Mouse (Mus musculus) limb, embryonic 12.5 days (tissue): ENCODE measurements around the gene Sdf2. TPM values are rescaled to one million over a fixed set of nuclear protein-coding genes. Genes with fewer than 3 reads are reported as not detected.

ENCODE experiments used
- ATAC-seq: fragments of 200-750 bp; cut with Nextera tagmentation; 2 replicates; pipeline ENCODE4 v1.8.0; 2017; ENCODE audit warnings: low read depth, moderate TSS enrichment; ENCODE audit not compliant: insufficient number of reproducible peaks, insufficient read depth, low FRiP score, low TSS enrichment
- H3K27ac ChIP-seq: fragments of 300-500 bp; sonication (generic); 2 replicates; pipeline ENCODE4 v1.5.1; 2016; ENCODE audit warnings: mild to moderate bottlenecking, moderate library complexity
- H3K27me3 ChIP-seq: fragments of 300-500 bp; sonication (generic); 2 replicates; pipeline ENCODE4 v1.6.1; 2016; ENCODE audit warnings: mild to moderate bottlenecking, moderate library complexity
- H3K36me3 ChIP-seq: fragments of 300-500 bp; sonication (generic); 2 replicates; pipeline ENCODE4 v1.6.1; 2016; ENCODE audit warnings: mild to moderate bottlenecking, moderate library complexity
- H3K4me1 ChIP-seq: fragments of 300-500 bp; sonication (generic); replicated peaks from 2 replicates; pipeline ENCODE4 v1.6.1; 2016
- H3K4me2 ChIP-seq: fragments of 300-500 bp; sonication (generic); 2 replicates; pipeline ENCODE4 v1.6.1; 2016; ENCODE audit warnings: mild to moderate bottlenecking, moderate library complexity
- H3K4me3 ChIP-seq: fragments of 300-500 bp; sonication (generic); replicated peaks from 2 replicates; pipeline ENCODE4 v1.5.1; 2016; ENCODE audit warnings: mild to moderate bottlenecking
- H3K9ac ChIP-seq: fragments of 300-500 bp; sonication (generic); replicated peaks from 2 replicates; pipeline ENCODE4 v1.6.1; 2016; ENCODE audit warnings: mild to moderate bottlenecking, moderate library complexity
- H3K9me3 ChIP-seq: fragments of 300-500 bp; sonication (generic); 2 replicates; pipeline ENCODE4 v1.6.1; 2016; ENCODE audit warnings: mild to moderate bottlenecking, moderate library complexity
- WGBS: fragments of 180-500 bp; shearing (Covaris S2); methylation state at CpG from one replicate; pipeline ENCODE4 v1.1.7; 2016; 5-methylcytosine and 5-hydroxymethylcytosine counted together
- polyA plus RNA-seq: library from polyadenylated mRNA; unstranded; fragments of >200 nt; fragmentation: Nextera tagmentation; extraction: Ambion mirVana; gene quantifications from 2 replicates; pipeline ENCODE4 v1.2.1, GENCODE M21; 2016

Gene Sdf2
- polyA plus RNA-seq, 1 experiment from 2014 or later: 49.5 TPM

GRCm38 (mm10) chr11:78231518-78231917 is 14.0 kb upstream of the Sdf2 start:
- no peak overlapping the region for H3K9ac ChIP-seq
- no peak overlapping the region for H3K4me3 ChIP-seq
- H3K27ac ChIP-seq: no peak overlapping the region
- no peak for ATAC-seq
- no peak overlapping the region for H3K4me2 ChIP-seq
- H3K4me1 ChIP-seq: no peaks in the 10 kb centered on the region
- H3K36me3 ChIP-seq: peaks cover 95% of the 10 kb centered on the region
- 91% methylated on average over 6 of the region's 6 CpGs for WGBS
- no peaks in the 10 kb centered on the region for H3K9me3 ChIP-seq
- H3K27me3 ChIP-seq: no peaks in the 10 kb centered on the region

- Histone ChIP-seq H3K9me3 (no peaks in the 10 kb centered on the region), H3K4me2 (no peak overlapping the region), H3K4me3 (no peak overlapping the region), H3K27me3 (no peaks in the 10 kb centered on the region), H3K9ac (no peak overlapping the region), H3K36me3 (peaks cover 40% of the 10 kb centered on the region), H3K4me1 (peaks cover 14% of the 10 kb centered on the region), H3K27ac (no peak overlapping the region)
- WGBS: 89% methylated on average over 9 of the region's 9 CpGs
- ATAC-seq: no peak
These were observed 5.2 kb upstream of the Sdf2 start for GRCm38 (mm10) chr11:78240193-78240857.

GRCm38 (mm10) chr11:78245261-78245626 is 302 bp upstream of the Sdf2 start:
- ATAC-seq: peak; percentile 60
- Histone ChIP-seq H3K36me3 (peaks cover 11% of the 10 kb centered on the region), H3K9ac (peak overlapping the region; percentile 90), H3K9me3 (no peaks in the 10 kb centered on the region), H3K4me2 (peak overlapping the region; percentile 73), H3K4me1 (peaks cover 33% of the 10 kb centered on the region), H3K27me3 (no peaks in the 10 kb centered on the region), H3K4me3 (peak overlapping the region; percentile 92), H3K27ac (peak overlapping the region; percentile 87)
- WGBS: under 1% methylated on average over 19 of the region's 19 CpGs

GRCm38 (mm10) chr11:78246318-78247011 is 919 bp downstream of the Sdf2 start:
- H3K27ac ChIP-seq: no peak overlapping the region; the same call in 1 of the 2 replicates
- peak overlapping the region; percentile 73 for H3K4me2 ChIP-seq
- peak overlapping the region; percentile 92 for H3K4me3 ChIP-seq
- H3K9ac ChIP-seq: peak overlapping the region; percentile 90; the same call in 1 of the 2 replicates
- no peak for ATAC-seq
- 36% methylated on average over 7 of the region's 7 CpGs for WGBS
- peaks cover 33% of the 10 kb centered on the region for H3K4me1 ChIP-seq
- peaks cover 17% of the 10 kb centered on the region for H3K36me3 ChIP-seq
- no peaks in the 10 kb centered on the region for H3K27me3 ChIP-seq
- H3K9me3 ChIP-seq: no peaks in the 10 kb centered on the region

GRCm38 (mm10) chr11:78247012-78247348 is 1.4 kb downstream of the Sdf2 start:
- peaks cover 22% of the 10 kb centered on the region for H3K36me3 ChIP-seq
- no peaks in the 10 kb centered on the region for H3K27me3 ChIP-seq
- peaks cover 33% of the 10 kb centered on the region for H3K4me1 ChIP-seq
- peak overlapping the region; percentile 92; the same call in 1 of the 2 replicates for H3K4me3 ChIP-seq
- 56% methylated on average over 3 of the region's 3 CpGs for WGBS
- H3K4me2 ChIP-seq: peak overlapping the region; percentile 73
- no peak for ATAC-seq
- H3K27ac ChIP-seq: no peak overlapping the region
- no peaks in the 10 kb centered on the region for H3K9me3 ChIP-seq
- no peak overlapping the region for H3K9ac ChIP-seq

- Histone ChIP-seq H3K4me1 (peaks cover 33% of the 10 kb centered on the region), H3K9me3 (no peaks in the 10 kb centered on the region), H3K4me3 (0 out of 2 replicates have a peak overlapping the region, but pooled peaks have one; percentile 6), H3K36me3 (peaks cover 29% of the 10 kb centered on the region), H3K9ac (no peak overlapping the region), H3K4me2 (peak overlapping the region; percentile 8), H3K27me3 (no peaks in the 10 kb centered on the region), H3K27ac (no peak overlapping the region)
- ATAC-seq: no peak
- WGBS: 65% methylated on average over 4 of the region's 4 CpGs
These were observed 2.2 kb downstream of the Sdf2 start for GRCm38 (mm10) chr11:78247727-78248140.

GRCm38 (mm10) chr11:78256618-78257017 is 11.1 kb downstream of the Sdf2 start:
- Histone ChIP-seq H3K27ac (no peak overlapping the region), H3K9me3 (no peaks in the 10 kb centered on the region), H3K4me1 (no peaks in the 10 kb centered on the region), H3K4me3 (no peak overlapping the region), H3K36me3 (peaks cover 36% of the 10 kb centered on the region), H3K9ac (no peak overlapping the region), H3K27me3 (peaks cover 10% of the 10 kb centered on the region; the same call in 1 of the 2 replicates), H3K4me2 (no peak overlapping the region)
- no peak for ATAC-seq
- WGBS: 92% methylated on average over 1 of the region's 1 CpGs

GRCm38 (mm10) chr11:78260489-78261258 is 15.1 kb downstream of the Sdf2 start:
- no peak overlapping the region for H3K27ac ChIP-seq
- H3K9ac ChIP-seq: no peak overlapping the region
- H3K4me3 ChIP-seq: peak overlapping the region; percentile 86
- 91% methylated on average over 2 of the region's 2 CpGs for WGBS
- ATAC-seq: no peak
- H3K4me1 ChIP-seq: peaks cover 9% of the 10 kb centered on the region
- peaks cover 28% of the 10 kb centered on the region for H3K36me3 ChIP-seq
- H3K27me3 ChIP-seq: peaks cover 10% of the 10 kb centered on the region; the same call in 1 of the 2 replicates
- peak overlapping the region; percentile 80 for H3K4me2 ChIP-seq
- H3K9me3 ChIP-seq: no peaks in the 10 kb centered on the region

- peak; percentile 95 for ATAC-seq
- H3K4me3 ChIP-seq: peak within 1 kb of the TSS; percentile 86
- peaks cover 34% of the 10 kb centered on the region for H3K36me3 ChIP-seq
- peaks cover 10% of the 10 kb centered on the region; the same call in 1 of the 2 replicates for H3K27me3 ChIP-seq
- WGBS: under 1% methylated on average over 114 of the region's 115 CpGs
- no peaks in the 10 kb centered on the region for H3K9me3 ChIP-seq
- peak within 1 kb of the TSS; percentile 85 for H3K27ac ChIP-seq
- H3K4me1 ChIP-seq: peaks cover 9% of the 10 kb centered on the region
- peak within 1 kb of the TSS; percentile 80 for H3K4me2 ChIP-seq
- H3K9ac ChIP-seq: peak within 1 kb of the TSS; percentile 79
These were observed 16.1 kb downstream of the Sdf2 start, which contains the start of gene 2610507B11Rik for GRCm38 (mm10) chr11:78261380-78262352. 2610507B11Rik (plus strand) TSS chr11:78261752.

GRCm38 (mm10) chr11:78262550-78262949 is 17.0 kb downstream of the Sdf2 start:
- peaks cover 43% of the 10 kb centered on the region for H3K36me3 ChIP-seq
- H3K9me3 ChIP-seq: no peaks in the 10 kb centered on the region
- H3K27ac ChIP-seq: no peak overlapping the region
- no peak for ATAC-seq
- peak overlapping the region; percentile 86 for H3K4me3 ChIP-seq
- peak overlapping the region; percentile 80 for H3K4me2 ChIP-seq
- peaks cover 10% of the 10 kb centered on the region; the same call in 1 of the 2 replicates for H3K27me3 ChIP-seq
- 0 out of 2 replicates have a peak overlapping the region, but pooled peaks have one; percentile 8 for H3K9ac ChIP-seq
- H3K4me1 ChIP-seq: peaks cover 9% of the 10 kb centered on the region
- WGBS: 3% methylated on average over 8 of the region's 8 CpGs
